12 mouse cellular contexts compared by ENCODE assay signal in genomic region chr14:120947104-120947503, GRCm38 (mm10). TPM values are rescaled to one million over a fixed set of nuclear protein-coding genes. Genes with fewer than 3 reads are reported as not detected.
A peak's percentile ranks its signal among the peaks of the same experiment; 100 is the strongest.
DNase-seq lines count a peak whose midpoint lies in the region; ATAC-seq lines count a peak whose summit lies in the region.
"Had no signal": no experiment of that assay in that cellular context is flagged by ENCODE, and none has a peak within 500 bp of the region (broad histone marks: within the 10 kb centered on the region; RNA-seq: fewer than 3 reads in every experiment).

No protein-coding gene starts in this region.

- intact Hi-C loops in heart, postnatal 25 days (cut with DNase I) = no loop called here

- H3K4me3 ChIP-seq in heart, embryonic 12.5 days = no peak overlapping the region
- H3K4me3 ChIP-seq in limb, embryonic 12.5 days (replicated peaks) = no peak overlapping the region
- H3K4me3 ChIP-seq in limb, embryonic 10.5 days = no peak overlapping the region
- H3K4me3 ChIP-seq in hindbrain, embryonic 16.5 days (ENCODE audit: low read length) = no peak overlapping the region
- H3K4me3 ChIP-seq in midbrain, embryonic 16.5 days (ENCODE audit: low read depth, low read length) = no peak overlapping the region

- WGBS in heart, embryonic 12.5 days = 38% methylated on average over 8 of the region's 8 CpGs
- 78% methylated on average over 8 of the region's 8 CpGs for WGBS in limb, embryonic 12.5 days
- 87% methylated on average over 8 of the region's 8 CpGs for WGBS in limb, embryonic 10.5 days
- WGBS in hindbrain, embryonic 16.5 days = 52% methylated on average over 8 of the region's 8 CpGs
- WGBS in midbrain, embryonic 16.5 days = 54% methylated on average over 8 of the region's 8 CpGs

- no peak overlapping the region for H3K4me2 ChIP-seq in heart, embryonic 12.5 days
- no peak overlapping the region for H3K4me2 ChIP-seq in limb, embryonic 12.5 days
- no peak overlapping the region for H3K4me2 ChIP-seq in hindbrain, embryonic 16.5 days (ENCODE audit: low read length)
- H3K4me2 ChIP-seq in midbrain, embryonic 16.5 days (ENCODE audit: low read length) = no peak overlapping the region

- no peak overlapping the region for H3K9ac ChIP-seq in heart, embryonic 12.5 days
- H3K9ac ChIP-seq in limb, embryonic 12.5 days (replicated peaks) = no peak overlapping the region
- H3K9ac ChIP-seq in hindbrain, embryonic 16.5 days (ENCODE audit: low read depth, low read length) = no peak overlapping the region
- H3K9ac ChIP-seq in midbrain, embryonic 16.5 days (ENCODE audit: low read depth, low read length) = no peak overlapping the region

- peaks cover 7% of the 10 kb centered on the region; the same call in 1 of the 2 replicates for H3K4me1 ChIP-seq in heart, embryonic 12.5 days (replicated peaks)
- H3K4me1 ChIP-seq in limb, embryonic 12.5 days (replicated peaks) = no peaks in the 10 kb centered on the region
- H3K4me1 ChIP-seq in limb, embryonic 10.5 days = no peaks in the 10 kb centered on the region
- no peaks in the 10 kb centered on the region for H3K4me1 ChIP-seq in hindbrain, embryonic 16.5 days (ENCODE audit: control insufficient read depth, insufficient read depth, low read depth, low read length)
- no peaks in the 10 kb centered on the region for H3K4me1 ChIP-seq in midbrain, embryonic 16.5 days (ENCODE audit: control insufficient read depth, insufficient read depth, low read length)

- peak overlapping the region; percentile 33; the same call in 1 of the 2 replicates for H3K27ac ChIP-seq in heart, embryonic 12.5 days (ENCODE audit: poor library complexity, severe bottlenecking)
- peak overlapping the region; percentile 23; the same call in 1 of the 2 replicates for H3K27ac ChIP-seq in limb, embryonic 12.5 days
- H3K27ac ChIP-seq in limb, embryonic 10.5 days = no peak overlapping the region
- H3K27ac ChIP-seq in hindbrain, embryonic 16.5 days (ENCODE audit: low read depth, low read length) = no peak overlapping the region
- no peak overlapping the region for H3K27ac ChIP-seq in midbrain, embryonic 16.5 days (ENCODE audit: low read length)
- H3K27ac ChIP-seq: macrophage had no signal

- peaks cover 6% of the 10 kb centered on the region; the same call in 1 of the 2 replicates for H3K9me3 ChIP-seq in heart, embryonic 12.5 days (replicated peaks)
- H3K9me3 ChIP-seq in limb, embryonic 12.5 days = no peaks in the 10 kb centered on the region
- H3K9me3 ChIP-seq in limb, embryonic 10.5 days (replicated peaks) = peaks cover 4% of the 10 kb centered on the region; the same call in 1 of the 2 replicates
- no peaks in the 10 kb centered on the region for H3K9me3 ChIP-seq in hindbrain, embryonic 16.5 days (ENCODE audit: control insufficient read depth, low read length)
- H3K9me3 ChIP-seq in midbrain, embryonic 16.5 days (replicated peaks; ENCODE audit: control insufficient read depth, low read length, poor library complexity, severe bottlenecking) = no peaks in the 10 kb centered on the region

- peaks cover 70% of the 10 kb centered on the region for H3K36me3 ChIP-seq in heart, embryonic 12.5 days
- peaks cover 76% of the 10 kb centered on the region for H3K36me3 ChIP-seq in limb, embryonic 12.5 days
- H3K36me3 ChIP-seq in limb, embryonic 10.5 days = peaks cover 87% of the 10 kb centered on the region
- H3K36me3 ChIP-seq in hindbrain, embryonic 16.5 days (ENCODE audit: control insufficient read depth, insufficient read depth, low read length) = peaks cover 23% of the 10 kb centered on the region
- peaks cover 35% of the 10 kb centered on the region for H3K36me3 ChIP-seq in midbrain, embryonic 16.5 days (ENCODE audit: control insufficient read depth, insufficient read depth, low read length)

- no peak for DNase-seq in heart, postnatal 25 days (ENCODE audit: low spot score)
- no peak for DNase-seq in limb, embryonic 10.5 days (ENCODE audit: low spot score)
- DNase-seq in embryo, embryonic 10 days (ENCODE audit: low spot score) = no peak
- DNase-seq: gastrocnemius, postnatal 14 days; spleen, adult 18-20 months had no signal

- peak; percentile 67 for ATAC-seq in heart, embryonic 12.5 days (ENCODE audit: insufficient number of reproducible peaks, low FRiP score)
- no peak for ATAC-seq in limb, embryonic 12.5 days (ENCODE audit: insufficient number of reproducible peaks, insufficient read depth, low FRiP score, low TSS enrichment, low read depth)
- ATAC-seq in hindbrain, embryonic 16.5 days = peak; percentile 76
- peak; percentile 57; the same call in 1 of the 2 replicates for ATAC-seq in midbrain, embryonic 16.5 days
- ATAC-seq: CD4-positive, CD25-positive, alpha-beta regulatory T cell, adult 4 months; intestine, postnatal 0 days had no signal

- no peaks in the 10 kb centered on the region for H3K27me3 ChIP-seq in heart, embryonic 12.5 days (replicated peaks)
- H3K27me3 ChIP-seq in limb, embryonic 12.5 days = no peaks in the 10 kb centered on the region
- no peaks in the 10 kb centered on the region for H3K27me3 ChIP-seq in limb, embryonic 10.5 days (ENCODE audit: low read depth, poor library complexity, severe bottlenecking)
- H3K27me3 ChIP-seq in hindbrain, embryonic 16.5 days (replicated peaks; ENCODE audit: control insufficient read depth, insufficient read depth, low read length) = no peaks in the 10 kb centered on the region
- H3K27me3 ChIP-seq in midbrain, embryonic 16.5 days (ENCODE audit: control insufficient read depth, insufficient read depth, low read depth, low read length) = no peaks in the 10 kb centered on the region

RNA-seq across cellular contexts. Expression of gene Ipo5, which starts 36.1 kb away (rescaled TPM):
- polyA plus RNA-seq in heart, embryonic 12.5 days (2016; fragmentation: Nextera tagmentation; extraction: Ambion mirVana) = 98.8 and 103 TPM in 2 replicates
- 100 to 1,000 TPM in 1 of 2 experiments, 10 to 100 TPM in 1; 96.3 to 101 TPM for total RNA-seq in heart, postnatal 25 days (2021)
- polyA plus RNA-seq in limb, embryonic 12.5 days (2016; fragmentation: Nextera tagmentation; extraction: Ambion mirVana) = 103 TPM in 2 replicates
- 122 and 139 TPM in 2 replicates for polyA plus RNA-seq in limb, embryonic 10.5 days (2016; fragmentation: Nextera tagmentation; extraction: Ambion mirVana)
- 53.8 and 59.6 TPM in 2 replicates for polyA plus RNA-seq in hindbrain, embryonic 16.5 days (2015; fragmentation: Nextera tagmentation; extraction: Ambion mirVana)
- 54.9 and 61.5 TPM in 2 replicates for polyA plus RNA-seq in midbrain, embryonic 16.5 days (2015; fragmentation: Nextera tagmentation; extraction: Ambion mirVana)

Comparison
In these comparisons a context has a peak if more than half of its experiments do, and no peak if none do; other contexts are left out.
1. H3K27ac ChIP-seq: peak in heart, embryonic 12.5 days (single experiment) and limb, embryonic 12.5 days (single experiment); none in limb, embryonic 10.5 days (single experiment), hindbrain, embryonic 16.5 days (single experiment) and midbrain, embryonic 16.5 days (single experiment).